In genomic region chr4:150774289-150774914, GRCm38 (mm10) we compare ENCODE assay signal across 14 mouse cellular contexts.
DNase-seq lines count a peak whose midpoint lies in the region; TF ChIP-seq lines count a peak whose summit lies in the region.
"Had no signal": no experiment of that assay in that cellular context is flagged by ENCODE, and none has a peak within 500 bp of the region (broad histone marks: within the 10 kb centered on the region; RNA-seq: fewer than 3 reads in every experiment).

No protein-coding gene starts in this region.

- no peak for TF ChIP-seq POLR2A in kidney, adult 2 months (IDR thresholded peaks at IDR 0.05; ENCODE audit: low read depth, low read length)
- TF ChIP-seq POLR2A in testis, adult 2 months (IDR thresholded peaks at IDR 0.05; ENCODE audit: control insufficient read depth, low read depth, low read length) = no peak
- TF ChIP-seq POLR2A in small intestine, adult 2 months (IDR thresholded peaks at IDR 0.05; ENCODE audit: low read depth, low read length) = no peak

- peak; percentile 32 for DNase-seq in adrenal gland, postnatal 10 days
- DNase-seq in adrenal gland, adult 8-10 months = no peak
- DNase-seq in kidney, adult 2 months = no peak
- no peak for DNase-seq in kidney, postnatal 25 days
- DNase-seq in testis, postnatal 14 days (ENCODE audit: low spot score) = no peak
- DNase-seq in spleen, postnatal 36 days (ENCODE audit: low spot score in 2 of 2) = no peak
- DNase-seq: embryo, embryonic 11 days; midbrain, embryonic 14.5 days; retina, postnatal 1 day had no signal

- 87% methylated on average over 7 of the region's 7 CpGs for WGBS in kidney, adult 2 months
- WGBS in small intestine, adult 2 months = 89% methylated on average over 7 of the region's 7 CpGs

- H3K36me3 ChIP-seq in kidney, adult 2 months (ENCODE audit: control insufficient read depth, insufficient read depth, low read length) = no peaks in the 10 kb centered on the region
- H3K36me3 ChIP-seq in testis, adult 2 months (ENCODE audit: control insufficient read depth, insufficient read depth, low read length) = no peaks in the 10 kb centered on the region
- H3K36me3 ChIP-seq in small intestine, adult 2 months (ENCODE audit: control insufficient read depth, insufficient read depth, low read length) = no peaks in the 10 kb centered on the region
- H3K36me3 ChIP-seq: heart, embryonic 12.5 days; limb, embryonic 10.5 days had no signal

- H3K4me1 ChIP-seq in kidney, adult 2 months (ENCODE audit: control insufficient read depth, insufficient read depth, low read length) = no peaks in the 10 kb centered on the region
- peaks cover 18% of the 10 kb centered on the region for H3K4me1 ChIP-seq in testis, adult 2 months (ENCODE audit: control insufficient read depth, insufficient read depth, low read length)
- H3K4me1 ChIP-seq in small intestine, adult 2 months (ENCODE audit: control insufficient read depth, insufficient read depth, insufficient read length, low read length) = no peaks in the 10 kb centered on the region

- H3K27me3 ChIP-seq in kidney, adult 2 months (replicated peaks; ENCODE audit: control insufficient read depth, insufficient read depth, low read length) = no peaks in the 10 kb centered on the region
- H3K27me3 ChIP-seq in testis, adult 2 months (ENCODE audit: control insufficient read depth, insufficient read depth, low read length) = no peaks in the 10 kb centered on the region
- no peaks in the 10 kb centered on the region for H3K27me3 ChIP-seq in small intestine, adult 2 months (ENCODE audit: control insufficient read depth, insufficient read depth, low read length)
- H3K27me3 ChIP-seq: heart, embryonic 12.5 days; neural tube, embryonic 12.5 days had no signal

- no peak overlapping the region for H3K27ac ChIP-seq in kidney, adult 2 months (ENCODE audit: insufficient read depth, low read depth, low read length)
- no peak overlapping the region for H3K27ac ChIP-seq in testis, adult 2 months (ENCODE audit: control insufficient read depth, insufficient read depth, low read depth, low read length)
- no peak overlapping the region for H3K27ac ChIP-seq in small intestine, adult 2 months (ENCODE audit: insufficient read depth, low read depth, low read length)
- H3K27ac ChIP-seq: limb, embryonic 10.5 days; neural tube, embryonic 12.5 days had no signal

- 0 out of 2 replicates have a peak, but pooled peaks have one; percentile 24 for TF ChIP-seq CTCF in kidney, adult 2 months (conservative IDR thresholded peaks at IDR 0.05; ENCODE audit: insufficient read depth, insufficient read length, low read depth, low read length)
- TF ChIP-seq CTCF in testis, adult 2 months (IDR thresholded peaks at IDR 0.05; ENCODE audit: control insufficient read depth, insufficient read depth, insufficient replicate concordance, low read depth, low read length) = peak; percentile 78
- peak; percentile 38; the same call in 1 of the 2 replicates for TF ChIP-seq CTCF in small intestine, adult 2 months (IDR thresholded peaks at IDR 0.05; ENCODE audit: extremely low read depth, insufficient read length, insufficient replicate concordance, low read depth, low read length)

- no peak overlapping the region for H3K4me3 ChIP-seq in kidney, adult 2 months (ENCODE audit: insufficient read depth, low read depth, low read length)
- no peak overlapping the region for H3K4me3 ChIP-seq in testis, adult 2 months (ENCODE audit: control insufficient read depth, low read depth, low read length)
- H3K4me3 ChIP-seq in small intestine, adult 2 months (ENCODE audit: low read depth, low read length) = no peak overlapping the region
- H3K4me3 ChIP-seq: heart, embryonic 12.5 days; limb, embryonic 10.5 days; neural tube, embryonic 12.5 days had no signal

Comparison
In these comparisons a context has a peak if more than half of its experiments do, and no peak if none do; other contexts are left out.
1. CTCF ChIP-seq: peak in every context shown above with its lines; median percentile 78 in testis, adult 2 months; 38 in small intestine, adult 2 months; 24 in kidney, adult 2 months.